Mouse (Mus musculus): ENCODE data around the gene Lrfn3. TPM values are rescaled to one million over a fixed set of nuclear protein-coding genes. Genes with fewer than 3 reads are reported as not detected.
A peak's percentile ranks its signal among the peaks of the same experiment; 100 is the strongest.

Lrfn3 gene
- polyA plus RNA-seq, 1 experiment from 2014 or later, result 8.3 TPM

GRCm38 (mm10) chr7:30308076-30309005 is 54.2 kb downstream of the Lrfn3 start, which contains the start of gene Alkbh6:
Gene Alkbh6, plus strand, starts transcription at chr7:30308717.
- peak within 1 kb of the TSS; percentile 77 for H3K9ac ChIP-seq
- peak; percentile 100 for ATAC-seq (ENCODE audit: insufficient number of reproducible peaks, insufficient read depth, low FRiP score, low TSS enrichment)
- H3K4me1 ChIP-seq, result peaks cover 12% of the 10 kb centered on the region
- H3K27me3 ChIP-seq, result no peaks in the 10 kb centered on the region
- peaks cover 45% of the 10 kb centered on the region for H3K36me3 ChIP-seq
- peak within 1 kb of the TSS; percentile 87 for H3K4me2 ChIP-seq (replicated peaks)
- H3K27ac ChIP-seq, result peak within 1 kb of the TSS; percentile 58
- no peaks in the 10 kb centered on the region for H3K9me3 ChIP-seq
- 3% methylated on average over 27 of the region's 27 CpGs for WGBS
- peak within 1 kb of the TSS; percentile 71 for H3K4me3 ChIP-seq

- Histone ChIP-seq H3K36me3 (peaks cover 54% of the 10 kb centered on the region), H3K27ac (peak overlapping the region; percentile 46; the same call in 1 of the 2 replicates), H3K9ac (no peak overlapping the region), H3K4me2 (replicated peaks) (no peak overlapping the region), H3K27me3 (no peaks in the 10 kb centered on the region), H3K9me3 (no peaks in the 10 kb centered on the region), H3K4me3 (no peak overlapping the region), H3K4me1 (peaks cover 12% of the 10 kb centered on the region)
- whole genome bisulfite sequencing, result 90% methylated on average over 16 of the region's 16 CpGs
- ATAC-seq (ENCODE audit: insufficient number of reproducible peaks, insufficient read depth, low FRiP score, low TSS enrichment), result no peak
Observed at GRCm38 (mm10) chr7:30306083-30306779, 56.3 kb downstream of the Lrfn3 start.

Other genes with a start within 250 kb of the Lrfn3 start
- gene Zfp382, start 240.8 kb downstream of the Lrfn3 start, polyA plus RNA-seq (2016; fragmentation: Nextera tagmentation; extraction: Ambion mirVana), result 13.1 and 16.3 TPM in 2 replicates
- 17.2 and 20.6 TPM in 2 replicates for gene Zfp146, start 193.0 kb downstream of the Lrfn3 start, polyA plus RNA-seq (2016; fragmentation: Nextera tagmentation; extraction: Ambion mirVana)
- gene Cox7a1, start 178.6 kb downstream of the Lrfn3 start, polyA plus RNA-seq (2016; fragmentation: Nextera tagmentation; extraction: Ambion mirVana), result 4.2 and 4.7 TPM in 2 replicates
- 80.5 and 86.6 TPM in 2 replicates for gene Capns1, start 164.0 kb downstream of the Lrfn3 start, polyA plus RNA-seq (2016; fragmentation: Nextera tagmentation; extraction: Ambion mirVana)
- 161 and 181 TPM in 2 replicates for gene Polr2i, start 130.8 kb downstream of the Lrfn3 start, polyA plus RNA-seq (2016; fragmentation: Nextera tagmentation; extraction: Ambion mirVana)
- 224 and 250 TPM in 2 replicates for gene Tbcb, start 130.5 kb downstream of the Lrfn3 start, polyA plus RNA-seq (2016; fragmentation: Nextera tagmentation; extraction: Ambion mirVana)
- gene Ovol3, start 127.0 kb downstream of the Lrfn3 start, polyA plus RNA-seq (2016; fragmentation: Nextera tagmentation; extraction: Ambion mirVana), result 0.38 TPM in 1 of 2 replicates, not detected in the other
- gene Thap8, start 82.7 kb downstream of the Lrfn3 start, polyA plus RNA-seq (2016; fragmentation: Nextera tagmentation; extraction: Ambion mirVana), result 0.33 and 0.40 TPM in 2 replicates
- 8.9 and 9.9 TPM in 2 replicates for gene Wdr62, start 82.4 kb downstream of the Lrfn3 start, polyA plus RNA-seq (2016; fragmentation: Nextera tagmentation; extraction: Ambion mirVana)
- 54.0 and 55.1 TPM in 2 replicates for gene Clip3, start 71.0 kb downstream of the Lrfn3 start, polyA plus RNA-seq (2016; fragmentation: Nextera tagmentation; extraction: Ambion mirVana)
- 88.6 and 92.2 TPM in 2 replicates for gene Alkbh6, start 54.1 kb downstream of the Lrfn3 start, polyA plus RNA-seq (2016; fragmentation: Nextera tagmentation; extraction: Ambion mirVana)
- gene Syne4, start 48.0 kb downstream of the Lrfn3 start, polyA plus RNA-seq (2016; fragmentation: Nextera tagmentation; extraction: Ambion mirVana), result 94.9 and 101 TPM in 2 replicates
- 0.87 and 2.9 TPM in 2 replicates for gene E130208F15Rik, start 41.0 kb downstream of the Lrfn3 start, polyA plus RNA-seq (2016; fragmentation: Nextera tagmentation; extraction: Ambion mirVana)
- gene Sdhaf1, start 38.9 kb downstream of the Lrfn3 start, polyA plus RNA-seq (2016; fragmentation: Nextera tagmentation; extraction: Ambion mirVana), result 21.8 and 23.4 TPM in 2 replicates
- 16.7 and 18.7 TPM in 2 replicates for gene Tyrobp, start 51.0 kb upstream of the Lrfn3 start, polyA plus RNA-seq (2016; fragmentation: Nextera tagmentation; extraction: Ambion mirVana)
- 0.70 and 0.98 TPM in 2 replicates for gene Hcst, start 57.1 kb upstream of the Lrfn3 start, polyA plus RNA-seq (2016; fragmentation: Nextera tagmentation; extraction: Ambion mirVana)
- 2.1 and 2.9 TPM in 2 replicates for gene Nfkbid, start 59.0 kb upstream of the Lrfn3 start, polyA plus RNA-seq (2016; fragmentation: Nextera tagmentation; extraction: Ambion mirVana)
- 66.5 and 74.7 TPM in 2 replicates for gene Aplp1, start 82.8 kb upstream of the Lrfn3 start, polyA plus RNA-seq (2016; fragmentation: Nextera tagmentation; extraction: Ambion mirVana)
- 0.46 and 0.52 TPM in 2 replicates for gene Kirrel2, start 94.9 kb upstream of the Lrfn3 start, polyA plus RNA-seq (2016; fragmentation: Nextera tagmentation; extraction: Ambion mirVana)
- 0.10 and 0.29 TPM in 2 replicates for gene Nphs1, start 95.5 kb upstream of the Lrfn3 start, polyA plus RNA-seq (2016; fragmentation: Nextera tagmentation; extraction: Ambion mirVana)
- gene Prodh2, start 130.8 kb upstream of the Lrfn3 start, polyA plus RNA-seq (2016; fragmentation: Nextera tagmentation; extraction: Ambion mirVana), result not detected in 2 replicates
- 20.0 and 26.5 TPM in 2 replicates for gene Arhgap33, start 172.3 kb upstream of the Lrfn3 start, polyA plus RNA-seq (2016; fragmentation: Nextera tagmentation; extraction: Ambion mirVana)
- gene Hspb6, start 189.4 kb upstream of the Lrfn3 start, polyA plus RNA-seq (2016; fragmentation: Nextera tagmentation; extraction: Ambion mirVana), result 8.5 and 9.2 TPM in 2 replicates
- 15.6 and 16.0 TPM in 2 replicates for gene Proser3, start 189.5 kb upstream of the Lrfn3 start, polyA plus RNA-seq (2016; fragmentation: Nextera tagmentation; extraction: Ambion mirVana)
- gene Lin37, start 197.1 kb upstream of the Lrfn3 start, polyA plus RNA-seq (2016; fragmentation: Nextera tagmentation; extraction: Ambion mirVana), result 44.7 and 49.1 TPM in 2 replicates
- gene U2af1l4, start 200.5 kb upstream of the Lrfn3 start, polyA plus RNA-seq (2016; fragmentation: Nextera tagmentation; extraction: Ambion mirVana), result 94.1 TPM in 2 replicates
- 16.5 and 17.4 TPM in 2 replicates for gene Gm49396, start 200.6 kb upstream of the Lrfn3 start, polyA plus RNA-seq (2016; fragmentation: Nextera tagmentation; extraction: Ambion mirVana)
- gene Psenen, start 200.9 kb upstream of the Lrfn3 start, polyA plus RNA-seq (2016; fragmentation: Nextera tagmentation; extraction: Ambion mirVana), result 132 and 138 TPM in 2 replicates
- 4.1 and 5.5 TPM in 2 replicates for gene Igflr1, start 202.7 kb upstream of the Lrfn3 start, polyA plus RNA-seq (2016; fragmentation: Nextera tagmentation; extraction: Ambion mirVana)
- 11.6 and 12.6 TPM in 2 replicates for gene Kmt2b, start 226.0 kb upstream of the Lrfn3 start, polyA plus RNA-seq (2016; fragmentation: Nextera tagmentation; extraction: Ambion mirVana)
- gene Zbtb32, start 236.1 kb upstream of the Lrfn3 start, polyA plus RNA-seq (2016; fragmentation: Nextera tagmentation; extraction: Ambion mirVana), result 0.17 and 0.19 TPM in 2 replicates